Mouse (Mus musculus) limb, embryonic 15.5 days (tissue): Measurements from ENCODE around the gene Zfp260. TPM values are rescaled to one million over a fixed set of nuclear protein-coding genes. Genes with fewer than 3 reads are reported as not detected.
"Not testable (repeated sequence)": the region's sequence is repeated elsewhere in the genome, so short reads cannot be mapped to it uniquely, and the experiment has no call there.

ENCODE experiments used
- ATAC-seq: fragments of 200-750 bp; cut with Nextera tagmentation; 2 replicates; pipeline ENCODE4 v1.8.0; 2017; ENCODE audit warnings: low read depth, moderate TSS enrichment; ENCODE audit not compliant: insufficient number of reproducible peaks, low FRiP score, low TSS enrichment
- H3K27ac ChIP-seq: fragments of 300-500 bp; sonication (generic); 2 replicates; pipeline ENCODE4 v1.5.1; 2015; ENCODE audit warnings: moderate library complexity, mild to moderate bottlenecking, inconsistent platforms
- H3K27me3 ChIP-seq: fragments of 300-500 bp; sonication (generic); 2 replicates; pipeline ENCODE4 v1.6.1; 2015; ENCODE audit warnings: inconsistent platforms
- H3K36me3 ChIP-seq: fragments of 300-500 bp; sonication (generic); 2 replicates; pipeline ENCODE4 v1.6.1; 2015; ENCODE audit warnings: inconsistent platforms
- H3K4me1 ChIP-seq: fragments of 300-500 bp; sonication (generic); 2 replicates; pipeline ENCODE4 v1.6.1; 2015; ENCODE audit warnings: inconsistent platforms
- H3K4me2 ChIP-seq: fragments of 300-500 bp; sonication (generic); 2 replicates; pipeline ENCODE4 v1.6.1; 2015; ENCODE audit warnings: mild to moderate bottlenecking, inconsistent platforms
- H3K4me3 ChIP-seq: fragments of 300-500 bp; sonication (generic); 2 replicates; pipeline ENCODE4 v1.5.1; 2015; ENCODE audit warnings: mild to moderate bottlenecking, inconsistent platforms
- H3K9ac ChIP-seq: fragments of 300-500 bp; sonication (generic); 2 replicates; pipeline ENCODE4 v1.6.1; 2015; ENCODE audit warnings: inconsistent platforms
- H3K9me3 ChIP-seq: fragments of 300-500 bp; sonication (generic); 2 replicates; pipeline ENCODE4 v1.6.1; 2016; ENCODE audit warnings: inconsistent platforms
- WGBS: fragments of 180-500 bp; shearing (Covaris S2); methylation state at CpG from one replicate; pipeline ENCODE4 v1.1.7; 2015; 5-methylcytosine and 5-hydroxymethylcytosine counted together
- polyA plus RNA-seq: library from polyadenylated mRNA; unstranded; fragments of >200 nt; fragmentation: Nextera tagmentation; extraction: Ambion mirVana; gene quantifications from 2 replicates; pipeline ENCODE4 v1.2.1, GENCODE M21; 2015

The Zfp260 gene
- polyA plus RNA-seq, 1 experiment from 2014 or later: 137 TPM

GRCm38 (mm10) chr7:30090092-30090969 lies 4.2 kb upstream of the Zfp260 start, which contains the start of the genes Gm26920 and Zfp566:
Gene Gm26920 (minus strand): TSS chr7:30090410.
Gene Zfp566 (minus strand): TSS chr7:30090527.
- H3K4me3 ChIP-seq: peak within 1 kb of the TSS; percentile 62
- peak within 1 kb of the TSS; percentile 61 for H3K9ac ChIP-seq
- peaks cover 18% of the 10 kb centered on the region for H3K36me3 ChIP-seq
- peak; percentile 92 for ATAC-seq
- H3K27me3 ChIP-seq: no peaks in the 10 kb centered on the region
- under 1% methylated on average over 40 of the region's 40 CpGs for WGBS
- peak within 1 kb of the TSS; percentile 73 for H3K4me2 ChIP-seq
- peaks cover 25% of the 10 kb centered on the region for H3K4me1 ChIP-seq
- H3K9me3 ChIP-seq: no peaks in the 10 kb centered on the region
- peak within 1 kb of the TSS; percentile 87 for H3K27ac ChIP-seq

GRCm38 (mm10) chr7:30090970-30091585 lies 3.5 kb upstream of the Zfp260 start:
- no peaks in the 10 kb centered on the region for H3K27me3 ChIP-seq
- H3K27ac ChIP-seq: peak overlapping the region; percentile 87
- H3K36me3 ChIP-seq: peaks cover 11% of the 10 kb centered on the region
- H3K4me3 ChIP-seq: peak overlapping the region; percentile 62
- H3K4me1 ChIP-seq: peaks cover 25% of the 10 kb centered on the region
- WGBS: 5% methylated on average over 9 of the region's 9 CpGs
- no peaks in the 10 kb centered on the region for H3K9me3 ChIP-seq
- ATAC-seq: no peak
- peak overlapping the region; percentile 73 for H3K4me2 ChIP-seq
- H3K9ac ChIP-seq: no peak overlapping the region

- H3K4me2 ChIP-seq: no peak overlapping the region
Measured at GRCm38 (mm10) chr7:30092666-30093065, 1.9 kb upstream of the Zfp260 start.

GRCm38 (mm10) chr7:30093918-30094415 lies 610 bp upstream of the Zfp260 start:
- H3K4me1 ChIP-seq: peaks cover 13% of the 10 kb centered on the region
- peak overlapping the region; percentile 48 for H3K4me2 ChIP-seq
- H3K9ac ChIP-seq: no peak overlapping the region
- no peaks in the 10 kb centered on the region for H3K9me3 ChIP-seq
- 70% methylated on average over 6 of the region's 6 CpGs for WGBS
- ATAC-seq: no peak
- peaks cover 15% of the 10 kb centered on the region for H3K36me3 ChIP-seq
- peak overlapping the region; percentile 62 for H3K4me3 ChIP-seq
- H3K27me3 ChIP-seq: no peaks in the 10 kb centered on the region
- H3K27ac ChIP-seq: peak overlapping the region; percentile 99; the same call in 1 of the 2 replicates

More at GRCm38 (mm10) chr7:30092666-30093065, 1.9 kb upstream of the Zfp260 start:
- no peaks in the 10 kb centered on the region for H3K27me3 ChIP-seq
- H3K36me3 ChIP-seq: peaks cover 5% of the 10 kb centered on the region; the same call in 1 of the 2 replicates
- no peak overlapping the region for H3K27ac ChIP-seq
- no peak overlapping the region for H3K4me3 ChIP-seq
- peaks cover 24% of the 10 kb centered on the region for H3K4me1 ChIP-seq
- H3K9me3 ChIP-seq: no peaks in the 10 kb centered on the region
- no peak for ATAC-seq
- 79% methylated on average over 9 of the region's 9 CpGs for WGBS
- H3K9ac ChIP-seq: no peak overlapping the region

GRCm38 (mm10) chr7:30095551-30096125 lies 1.1 kb downstream of the Zfp260 start:
- peak overlapping the region; percentile 62 for H3K4me3 ChIP-seq
- peaks cover 32% of the 10 kb centered on the region for H3K36me3 ChIP-seq
- no peak for ATAC-seq
- H3K27me3 ChIP-seq: no peaks in the 10 kb centered on the region
- H3K9ac ChIP-seq: peak overlapping the region; percentile 37; the same call in 1 of the 2 replicates
- peak overlapping the region; percentile 55 for H3K4me2 ChIP-seq
- H3K27ac ChIP-seq: peak overlapping the region; percentile 99
- H3K4me1 ChIP-seq: peaks cover 7% of the 10 kb centered on the region
- H3K9me3 ChIP-seq: no peaks in the 10 kb centered on the region
- 2% methylated on average over 5 of the region's 5 CpGs for WGBS

- Histone ChIP-seq H3K9me3 (peaks cover 8% of the 10 kb centered on the region; the same call in 1 of the 2 replicates), H3K4me2 (no peak overlapping the region), H3K27ac (no peak overlapping the region), H3K9ac (no peak overlapping the region), H3K4me3 (no peak overlapping the region), H3K4me1 (peaks cover under 1% of the 10 kb centered on the region), H3K36me3 (peaks cover 63% of the 10 kb centered on the region), H3K27me3 (no peaks in the 10 kb centered on the region)
- 92% methylated on average over 13 of the region's 13 CpGs for WGBS
- no peak for ATAC-seq
Measured at GRCm38 (mm10) chr7:30099297-30099696, 4.7 kb downstream of the Zfp260 start.

GRCm38 (mm10) chr7:30116076-30116475 lies 21.5 kb downstream of the Zfp260 start:
- H3K4me2 ChIP-seq: no peak overlapping the region
- H3K4me3 ChIP-seq: no peak overlapping the region
- H3K36me3 ChIP-seq: no peaks in the 10 kb centered on the region
- no peak overlapping the region for H3K27ac ChIP-seq
- no peak overlapping the region for H3K9ac ChIP-seq
- ATAC-seq: no peak
- 92% methylated on average over 5 of the region's 5 CpGs for WGBS
- H3K27me3 ChIP-seq: no peaks in the 10 kb centered on the region
- no peaks in the 10 kb centered on the region for H3K4me1 ChIP-seq
- peaks cover 10% of the 10 kb centered on the region for H3K9me3 ChIP-seq

- not testable (repeated sequence) for H3K27me3 ChIP-seq, H3K4me3 ChIP-seq, H3K4me2 ChIP-seq, H3K27ac ChIP-seq, H3K36me3 ChIP-seq, H3K9ac ChIP-seq, ATAC-seq, H3K9me3 ChIP-seq, H3K4me1 ChIP-seq
- 92% methylated on average over 12 of the region's 12 CpGs for WGBS
Measured at GRCm38 (mm10) chr7:30117935-30118334, 23.4 kb downstream of the Zfp260 start.

- WGBS: under 1% methylated on average over 61 of the region's 61 CpGs
- no peaks in the 10 kb centered on the region for H3K9me3 ChIP-seq
- H3K9ac ChIP-seq: peak within 1 kb of the TSS; percentile 70
- peaks cover 11% of the 10 kb centered on the region; the same call in 1 of the 2 replicates for H3K36me3 ChIP-seq
- H3K27me3 ChIP-seq: no peaks in the 10 kb centered on the region
- peak within 1 kb of the TSS; percentile 82 for H3K4me2 ChIP-seq
- peaks cover 3% of the 10 kb centered on the region; the same call in 1 of the 2 replicates for H3K4me1 ChIP-seq
- peak; percentile 92 for ATAC-seq
- H3K4me3 ChIP-seq: peak within 1 kb of the TSS; percentile 63
- H3K27ac ChIP-seq: peak within 1 kb of the TSS; percentile 90
Measured at GRCm38 (mm10) chr7:30121308-30122187, 27.0 kb downstream of the Zfp260 start, which contains the start of gene Zfp382. Gene Zfp382 (plus strand): TSS chr7:30121942.

GRCm38 (mm10) chr7:30122188-30122530 lies 27.6 kb downstream of the Zfp260 start:
- H3K27me3 ChIP-seq: no peaks in the 10 kb centered on the region
- ATAC-seq: no peak
- H3K9me3 ChIP-seq: no peaks in the 10 kb centered on the region
- H3K4me1 ChIP-seq: peaks cover 3% of the 10 kb centered on the region; the same call in 1 of the 2 replicates
- H3K4me3 ChIP-seq: peak overlapping the region; percentile 63
- H3K9ac ChIP-seq: peak overlapping the region; percentile 70
- WGBS: 3% methylated on average over 15 of the region's 15 CpGs
- peak overlapping the region; percentile 90 for H3K27ac ChIP-seq
- peaks cover 17% of the 10 kb centered on the region for H3K36me3 ChIP-seq
- H3K4me2 ChIP-seq: peak overlapping the region; percentile 82

GRCm38 (mm10) chr7:30129900-30130299 lies 35.3 kb downstream of the Zfp260 start:
- Histone ChIP-seq H3K36me3 (peaks cover 85% of the 10 kb centered on the region), H3K9me3 (no peaks in the 10 kb centered on the region), H3K4me2 (no peak overlapping the region), H3K4me1 (no peaks in the 10 kb centered on the region), H3K4me3 (no peak overlapping the region), H3K9ac (no peak overlapping the region), H3K27ac (no peak overlapping the region), H3K27me3 (no peaks in the 10 kb centered on the region)
- no peak for ATAC-seq
- WGBS: 97% methylated on average over 8 of the region's 8 CpGs
